Mouse (Mus musculus): ENCODE results near the gene Il17rc.

Gene Il17rc

DNA sequence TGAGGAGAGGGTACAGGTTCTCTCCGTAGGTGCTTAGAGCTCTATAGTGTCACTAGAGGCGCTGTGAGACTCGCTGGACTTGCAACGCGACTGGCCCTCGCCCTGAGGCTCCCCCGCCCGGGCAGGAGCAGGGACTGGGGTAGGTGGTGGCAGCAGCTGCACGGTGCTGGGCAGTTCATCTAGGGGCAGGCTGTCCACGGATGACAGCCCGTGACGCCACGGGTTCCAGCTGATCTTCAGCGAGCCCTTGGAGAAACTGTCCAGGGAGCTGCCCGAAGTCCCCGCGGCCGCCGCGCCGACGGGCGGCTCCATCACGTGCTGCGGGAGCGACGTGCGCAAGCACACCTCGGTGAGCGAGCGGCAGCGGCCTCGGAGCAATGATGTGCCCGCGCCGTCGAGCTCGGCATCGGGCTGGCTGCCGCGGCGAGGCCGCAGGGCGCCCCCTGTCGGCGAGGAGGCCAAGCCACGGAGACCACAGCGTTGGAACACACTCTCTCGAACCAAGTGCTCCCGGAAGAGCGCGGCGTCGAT is 23.1 kb downstream of the Il17rc start:
- peak; percentile 88 for DNase-seq (ENCODE audit: low read depth, low spot score)

DNA sequence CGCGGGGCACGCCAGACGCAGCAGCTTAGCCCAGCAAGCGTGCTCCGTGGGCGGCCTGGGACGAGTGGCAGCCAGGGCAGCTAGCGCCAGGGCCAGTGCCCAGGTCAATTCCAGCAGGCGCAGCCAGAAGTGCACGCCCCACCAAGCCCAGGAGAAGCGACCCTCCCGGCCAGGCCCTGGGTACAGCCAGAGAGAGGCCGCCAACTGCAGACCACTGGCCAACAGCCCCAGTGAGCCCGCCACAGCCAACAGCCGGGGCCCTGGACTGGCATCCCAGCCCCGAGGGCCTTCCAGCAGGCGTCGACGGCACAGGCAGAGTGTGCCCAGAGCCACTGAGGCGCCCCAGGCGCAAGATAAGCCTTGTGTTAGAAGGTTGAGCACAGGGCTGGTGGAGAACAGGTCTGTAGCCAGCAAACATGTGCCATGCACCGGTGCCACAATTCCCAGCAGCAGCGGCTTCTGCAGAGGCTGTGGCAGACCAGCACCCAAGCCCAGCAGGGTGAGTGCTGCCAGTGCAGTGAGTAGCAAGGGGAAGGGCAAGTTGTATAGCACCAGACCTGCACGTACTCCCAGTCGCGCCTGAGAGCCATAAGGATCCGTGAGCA is 23.9 kb downstream of the Il17rc start:
- DNase-seq (ENCODE audit: low read depth, low spot score), result no peak

DNA sequence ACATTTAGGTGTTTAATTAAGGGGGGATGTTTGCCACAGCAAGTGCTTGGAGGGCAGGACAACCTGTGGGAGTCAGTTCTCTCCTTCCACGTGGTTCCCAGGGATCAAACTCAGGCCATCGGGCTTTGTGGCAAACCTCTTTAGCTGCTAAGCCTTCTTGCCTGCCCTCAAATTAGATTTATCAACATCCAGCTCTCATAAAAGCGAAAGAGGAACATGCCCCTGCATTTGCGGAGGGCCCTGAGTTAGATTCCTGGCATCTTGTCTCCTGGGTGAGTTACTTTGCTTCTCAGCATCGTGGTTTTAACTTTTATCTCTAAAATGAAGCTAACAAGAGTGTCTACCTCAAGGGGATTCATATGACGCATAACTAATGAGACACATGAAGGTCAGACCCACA is 28.1 kb downstream of the Il17rc start:
- DNase-seq (ENCODE audit: low read depth, low spot score), result no peak

DNA sequence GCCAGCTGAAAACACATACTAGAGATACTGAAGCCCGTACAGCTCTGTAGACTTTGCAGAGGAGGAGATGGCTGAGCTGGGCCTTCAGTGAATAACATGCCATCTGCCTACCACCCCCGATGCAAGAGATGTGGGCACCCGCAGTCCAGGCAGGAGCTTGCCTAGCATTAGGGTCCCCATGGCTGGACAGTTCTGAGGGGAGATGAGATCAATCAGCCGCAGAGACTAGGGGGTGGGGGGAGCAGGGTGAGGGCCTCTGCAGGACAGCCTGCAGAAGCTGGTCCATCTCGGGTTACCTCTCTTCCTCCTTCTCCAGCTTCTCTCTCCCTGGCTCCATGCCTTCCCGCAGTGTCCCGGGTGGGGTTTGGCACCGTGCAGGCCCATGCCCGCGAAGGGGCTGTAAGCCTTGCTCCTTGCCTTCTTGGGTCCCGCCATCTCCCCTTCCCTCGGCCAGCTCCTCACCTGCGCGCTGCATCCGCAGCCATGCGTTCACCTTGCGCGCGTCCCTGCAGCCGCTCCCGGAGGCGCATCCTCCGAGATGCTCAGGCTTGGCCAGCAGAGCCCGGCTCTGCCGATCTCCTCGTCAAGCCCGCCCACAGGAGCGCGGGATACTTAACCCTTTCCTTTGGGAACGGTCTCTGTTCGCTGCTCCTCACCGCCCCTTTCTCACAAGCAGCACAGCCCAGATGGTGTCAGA is 30.3 kb downstream of the Il17rc start, which contains the start of gene Prrt3:
Gene Prrt3 (minus strand): TSS at position 544 of the 697 bp plus-strand sequence.
- peak; percentile 91 for DNase-seq (ENCODE audit: low read depth, low spot score)

DNA sequence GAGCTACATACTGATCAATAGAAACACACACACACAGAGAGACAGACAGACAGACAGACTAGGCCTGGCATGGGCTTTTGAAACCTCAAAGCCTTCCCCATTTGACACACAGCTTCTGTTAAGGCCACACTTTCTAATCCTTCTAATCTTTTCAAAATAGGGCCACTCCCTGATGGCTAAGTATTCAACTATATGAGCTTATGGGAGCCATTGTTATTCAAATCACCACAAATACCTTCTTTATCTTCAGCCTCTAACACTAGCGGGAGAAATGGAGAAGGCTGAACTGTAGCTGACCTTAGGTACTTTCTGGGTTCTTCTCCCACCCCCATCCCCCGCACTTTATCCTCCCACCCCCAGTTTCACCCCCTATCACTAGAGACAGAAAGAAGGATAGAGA is 31.6 kb downstream of the Il17rc start:
- DNase-seq (ENCODE audit: low read depth, low spot score), result peak; percentile 95

DNA sequence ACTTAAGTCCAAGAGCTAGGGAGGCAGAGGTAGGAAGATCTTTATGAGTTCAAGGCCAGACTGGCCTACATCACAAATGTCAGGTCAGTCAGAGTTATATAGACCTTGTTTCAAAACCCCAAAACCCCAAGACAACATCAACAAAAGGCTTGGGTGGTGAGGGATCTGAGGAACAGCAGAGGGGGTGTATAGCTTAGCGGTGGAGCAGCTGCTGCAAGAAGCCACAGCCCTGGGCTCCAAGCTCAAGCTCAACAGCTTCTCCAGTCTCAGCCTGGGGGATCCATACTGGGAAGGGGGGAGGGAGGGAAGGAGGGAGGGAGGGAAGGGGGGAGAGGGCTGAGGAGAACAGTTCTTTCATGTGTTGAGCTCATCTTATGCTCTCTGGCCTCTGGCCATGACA is 34.5 kb downstream of the Il17rc start:
- no peak for DNase-seq (ENCODE audit: low read depth, low spot score)

DNA sequence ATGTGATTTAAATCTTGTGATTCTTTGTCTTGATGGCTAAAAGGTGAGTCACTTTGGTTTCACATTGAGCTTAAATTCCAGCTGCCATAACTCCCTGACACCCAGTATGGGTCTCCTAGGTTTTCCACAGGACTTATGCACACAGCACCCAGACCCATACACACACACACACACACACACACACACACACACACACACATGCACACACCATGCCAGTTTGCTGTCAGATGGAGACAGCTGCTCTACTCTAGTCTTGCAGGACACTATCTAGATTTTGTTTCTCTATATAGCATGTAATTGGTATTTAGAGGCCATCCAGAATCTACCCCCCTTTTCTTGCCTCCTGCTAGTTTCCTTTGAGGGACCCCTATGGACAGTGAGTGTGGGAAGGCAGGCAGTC is 35.9 kb downstream of the Il17rc start:
- DNase-seq (ENCODE audit: low read depth, low spot score), result no peak

DNA sequence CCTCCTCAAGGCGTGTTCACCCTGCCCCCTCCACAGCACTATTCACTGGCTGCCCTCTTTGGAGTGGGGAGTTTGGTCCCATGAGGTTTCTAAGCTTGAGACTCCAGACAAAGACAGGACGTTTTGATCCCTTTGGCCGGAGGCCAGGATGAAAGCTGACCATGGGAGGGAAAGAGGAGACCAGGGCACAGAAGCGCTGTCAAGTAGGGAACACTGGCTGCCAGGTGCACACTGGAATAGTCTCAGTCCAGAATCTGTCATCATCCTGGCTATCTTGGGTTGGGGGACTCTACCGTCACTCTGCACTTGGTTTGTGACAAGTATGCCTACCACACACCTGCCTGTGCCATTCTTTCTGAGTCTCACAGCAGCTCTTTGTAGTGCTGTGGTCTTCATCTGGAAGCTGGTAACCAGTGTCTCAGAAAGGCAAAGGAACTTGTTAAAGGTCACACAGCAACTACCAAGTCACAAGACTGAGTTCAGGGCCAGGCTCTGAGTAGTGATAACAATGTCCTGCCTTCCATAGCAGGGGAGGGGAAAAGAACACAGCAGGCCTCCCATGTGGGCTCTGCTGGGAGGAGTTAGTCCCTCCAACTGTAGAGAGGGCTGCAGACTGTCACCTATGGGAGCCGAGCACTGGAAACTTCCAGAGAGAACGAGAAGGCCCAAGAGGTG is 37.2 kb downstream of the Il17rc start:
- DNase-seq (ENCODE audit: low read depth, low spot score), result peak; percentile 41

DNA sequence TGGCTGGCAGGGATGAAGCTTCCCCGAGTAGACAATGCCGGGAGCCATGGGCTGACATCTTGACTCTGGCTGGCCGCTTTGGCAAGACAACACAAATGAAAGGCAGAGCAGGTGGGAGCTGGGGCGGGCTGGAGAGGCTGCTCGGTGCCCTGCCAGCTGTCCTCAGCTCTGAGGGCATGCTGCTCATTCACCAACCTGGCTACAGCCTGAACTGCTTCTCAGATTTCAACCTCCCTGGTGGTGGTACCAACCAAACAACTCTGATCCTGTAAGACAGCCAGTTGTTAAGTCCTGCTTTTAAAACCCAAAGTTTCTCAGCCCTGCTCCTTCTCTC is 37.7 kb downstream of the Il17rc start:
- no peak for DNase-seq (ENCODE audit: low read depth, low spot score)

DNA sequence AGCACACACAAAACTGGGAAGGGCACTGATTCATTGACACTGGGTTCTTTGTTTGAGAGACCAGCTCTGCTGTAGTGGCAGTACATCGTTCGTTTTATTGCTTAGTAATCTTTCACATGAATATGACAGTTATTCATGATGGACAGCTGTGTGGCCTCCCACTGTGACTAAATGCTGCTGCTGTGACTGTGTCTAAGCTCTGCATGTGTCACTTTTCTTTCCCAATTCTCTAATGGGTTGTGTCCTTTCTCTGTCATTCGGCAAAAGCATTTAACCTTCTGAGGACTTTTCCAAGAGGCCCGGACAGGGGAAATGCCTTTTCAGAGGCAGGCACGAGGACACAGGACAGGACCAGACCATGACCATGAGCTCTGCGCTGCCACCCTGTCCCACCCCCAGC is 42.7 kb downstream of the Il17rc start:
- no peak for DNase-seq (ENCODE audit: low read depth, low spot score)

DNA sequence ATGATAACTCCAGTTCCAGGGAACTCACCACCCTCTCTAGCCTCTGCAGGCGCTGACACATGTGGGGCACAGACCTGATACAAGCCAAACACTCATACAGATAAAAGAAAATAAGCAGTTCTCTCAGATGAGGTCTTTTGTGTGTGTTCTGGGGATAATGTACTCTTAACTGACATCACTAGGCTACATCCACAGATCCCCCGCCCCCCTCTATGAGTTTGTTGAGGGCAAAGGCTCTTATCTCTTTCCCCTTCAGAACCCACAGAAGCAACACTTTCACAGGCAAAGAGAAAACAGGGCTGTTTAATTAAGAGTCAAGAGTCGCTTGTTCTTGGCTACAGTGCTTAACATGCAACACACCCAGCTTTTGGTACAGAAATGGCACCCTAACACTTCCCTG is 43.4 kb downstream of the Il17rc start:
- no peak for DNase-seq (ENCODE audit: low read depth, low spot score)

DNA sequence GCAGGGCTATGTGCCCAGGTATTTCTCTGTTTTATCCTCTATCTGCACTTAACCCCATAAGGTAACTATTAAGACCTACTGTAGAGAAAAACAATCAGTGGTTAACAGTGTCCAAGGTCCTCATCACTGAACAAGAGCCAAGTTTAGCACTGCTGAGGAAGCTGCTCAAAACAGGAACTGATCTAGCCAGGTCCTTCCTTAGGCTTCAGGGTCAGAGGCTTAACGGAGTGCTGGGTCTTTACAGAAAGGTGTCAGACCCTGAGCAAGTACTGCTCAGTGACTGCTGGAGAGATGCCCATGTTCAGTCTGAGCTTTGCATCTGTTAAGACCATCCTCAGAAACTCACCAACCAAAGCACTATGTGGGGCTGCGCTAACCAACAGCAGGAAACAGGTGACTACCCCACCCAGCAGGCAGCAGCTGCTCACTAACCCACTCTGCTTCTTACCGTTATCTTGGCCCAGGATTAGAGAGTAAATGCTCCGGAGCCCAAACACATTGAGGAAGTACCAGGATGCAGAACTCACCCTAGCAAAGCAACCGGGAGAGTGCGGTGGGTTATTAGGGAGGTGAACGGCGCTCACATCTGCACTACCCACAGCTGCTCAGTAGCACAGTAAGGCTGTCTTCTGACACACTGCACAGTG is 46.3 kb downstream of the Il17rc start:
- no peak for DNase-seq (ENCODE audit: low read depth, low spot score)

DNA sequence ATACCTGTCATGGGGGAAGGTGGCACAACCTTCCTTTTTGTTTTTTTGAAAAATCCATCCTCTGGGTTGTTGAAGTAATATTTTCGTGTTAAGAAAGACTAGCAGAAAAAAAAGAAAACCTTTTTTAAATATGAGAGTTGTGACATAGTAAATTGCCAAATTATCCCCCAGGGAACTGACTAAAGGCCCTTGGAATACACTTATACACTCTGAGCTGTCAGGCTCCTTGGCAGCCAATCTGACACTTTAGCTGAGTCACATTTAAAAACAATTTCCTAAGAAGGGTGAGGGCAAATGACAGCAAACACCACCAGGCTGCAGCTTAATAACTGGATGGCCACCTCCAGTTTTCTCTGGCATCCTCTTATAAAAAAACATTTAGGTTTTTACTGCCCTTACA is 51.1 kb downstream of the Il17rc start:
- DNase-seq (ENCODE audit: low read depth, low spot score), result no peak

DNA sequence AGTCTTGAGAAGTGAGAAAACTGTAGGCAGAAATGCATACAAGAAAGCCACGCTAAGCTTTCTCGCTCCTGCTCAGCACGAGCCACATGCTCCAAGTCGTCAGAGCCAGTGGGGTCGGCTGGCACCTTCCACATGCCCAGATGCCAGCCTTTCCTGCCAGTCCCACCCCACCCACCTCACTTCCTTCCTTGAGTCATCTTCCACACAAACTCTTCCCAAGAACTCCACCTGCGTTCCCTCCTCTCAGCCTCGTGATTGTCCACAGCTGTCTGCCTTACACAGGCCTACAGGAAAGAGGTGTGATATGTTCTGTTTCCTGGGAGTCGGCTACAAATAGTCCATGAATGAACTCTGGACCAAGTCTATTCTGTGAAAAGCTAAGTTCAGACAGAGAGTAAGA is 52.2 kb downstream of the Il17rc start:
- DNase-seq (ENCODE audit: low read depth, low spot score), result no peak

DNA sequence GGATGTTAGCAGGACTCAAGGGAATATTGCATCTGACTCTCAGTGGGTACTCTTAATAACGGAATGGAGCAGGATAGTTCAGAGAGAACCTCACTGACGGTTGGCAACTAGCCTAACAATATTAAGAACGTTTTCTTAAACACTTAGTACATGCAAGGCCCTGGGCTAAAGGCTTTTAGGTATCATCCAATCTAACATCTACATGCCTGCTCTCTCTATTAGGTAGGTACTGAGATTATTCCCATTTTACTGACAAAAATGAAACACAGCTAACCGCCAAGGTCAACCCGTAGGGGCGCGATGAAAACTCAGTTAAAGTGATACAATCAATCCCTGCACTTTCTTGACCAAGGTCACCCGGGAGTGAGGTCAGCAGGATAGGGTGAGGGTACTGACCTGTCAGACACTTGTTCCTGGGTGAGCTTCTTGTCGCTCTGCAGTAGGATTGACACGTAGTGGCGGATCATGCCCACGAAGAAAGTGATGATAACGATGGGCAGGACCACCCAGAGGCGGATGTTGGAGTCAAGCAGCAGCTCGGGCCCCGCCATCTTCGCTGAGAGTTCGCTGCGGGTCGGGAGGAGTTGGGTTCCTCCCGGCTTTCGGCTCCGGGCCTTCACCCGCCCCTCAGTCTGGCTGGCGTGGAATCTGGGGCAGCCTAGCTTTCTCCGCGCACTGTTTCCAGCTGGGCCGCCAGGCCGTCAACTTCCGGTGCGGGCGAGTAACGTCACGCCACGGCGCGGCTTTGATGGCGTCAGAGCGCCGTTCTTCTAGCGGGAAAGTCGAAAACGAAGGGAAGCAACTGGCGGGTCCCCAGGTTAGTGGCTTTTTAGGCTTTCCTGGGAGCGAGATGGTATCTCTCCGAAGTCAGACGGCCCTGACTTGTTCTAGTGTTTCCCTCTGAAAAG is 60.0 kb downstream of the Il17rc start, which contains the start of the genes Emc3 and Fancd2:
Gene Emc3 (minus strand): TSS at position 721 of the 908 bp plus-strand sequence.
Gene Fancd2 (plus strand): TSS at position 751 of the 908 bp plus-strand sequence.
- DNase-seq (ENCODE audit: low read depth, low spot score), result peak; percentile 92

DNA sequence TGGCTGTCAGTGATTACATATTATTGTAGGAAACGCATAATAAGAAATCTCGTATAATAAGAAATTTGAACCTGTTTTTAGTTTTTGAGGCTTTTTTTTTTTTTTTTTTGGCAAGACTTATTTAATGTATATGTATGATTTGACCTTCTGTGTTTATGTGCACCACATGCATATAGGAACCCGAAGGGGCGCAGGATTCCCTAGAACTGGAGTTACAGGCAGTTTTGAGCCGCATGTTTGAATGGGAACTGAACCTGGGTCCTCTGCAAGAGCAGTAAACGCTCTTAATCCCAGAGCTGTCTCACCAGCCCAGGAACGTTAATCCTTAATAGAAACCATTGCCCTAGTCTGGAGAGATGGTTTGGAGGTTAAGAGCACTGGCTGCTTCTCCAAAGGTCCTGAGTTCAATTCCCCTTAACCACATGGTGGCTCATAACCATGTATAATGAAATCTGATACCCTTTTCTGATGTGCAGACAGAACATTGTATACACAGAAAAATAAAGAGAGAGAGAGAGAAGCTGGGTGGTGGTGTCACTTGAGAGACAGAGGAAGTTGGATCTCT is 60.7 kb downstream of the Il17rc start:
- DNase-seq (ENCODE audit: low read depth, low spot score), result no peak
